Mouse (Mus musculus): ENCODE results near the gene H2afj. TPM values are rescaled to one million over a fixed set of nuclear protein-coding genes. Genes with fewer than 3 reads are reported as not detected.

The H2afj gene
- polyA plus RNA-seq, 1 experiment from 2014 or later: 128 TPM

DNA sequence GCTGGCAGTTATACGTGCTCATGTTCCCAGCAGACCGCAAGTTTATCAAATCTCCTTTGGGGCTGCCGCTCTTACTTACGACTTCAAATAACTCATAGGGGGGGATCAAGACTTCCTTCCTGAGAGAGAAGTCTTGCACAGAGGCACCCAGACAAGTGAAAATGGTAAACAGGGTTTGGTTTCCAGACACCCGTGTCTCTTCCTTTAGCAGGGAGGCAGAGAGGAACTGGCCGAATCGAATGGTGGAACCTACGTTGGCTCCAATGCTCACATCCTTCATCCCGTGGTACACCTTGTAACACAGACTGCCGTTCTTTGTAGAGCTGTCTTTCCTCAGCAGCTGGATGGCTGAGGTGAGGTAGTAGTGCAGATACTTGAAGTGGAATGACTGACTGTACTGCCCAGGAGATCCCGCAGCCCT lies 46.3 kb downstream of the H2afj start:
- 91% methylated on average over 11 of the region's 11 CpGs for WGBS
- H3K4me3 ChIP-seq (replicated peaks): no peak overlapping the region
- peaks cover 4% of the 10 kb centered on the region; the same call in 1 of the 2 replicates for H3K4me1 ChIP-seq
- no peaks in the 10 kb centered on the region for H3K9me3 ChIP-seq
- H3K27me3 ChIP-seq: no peaks in the 10 kb centered on the region
- ATAC-seq (ENCODE audit: low FRiP score): no peak
- H3K4me2 ChIP-seq: no peak overlapping the region
- no peak overlapping the region for H3K27ac ChIP-seq
- H3K9ac ChIP-seq: no peak overlapping the region
- no peaks in the 10 kb centered on the region for H3K36me3 ChIP-seq (replicated peaks)

DNA sequence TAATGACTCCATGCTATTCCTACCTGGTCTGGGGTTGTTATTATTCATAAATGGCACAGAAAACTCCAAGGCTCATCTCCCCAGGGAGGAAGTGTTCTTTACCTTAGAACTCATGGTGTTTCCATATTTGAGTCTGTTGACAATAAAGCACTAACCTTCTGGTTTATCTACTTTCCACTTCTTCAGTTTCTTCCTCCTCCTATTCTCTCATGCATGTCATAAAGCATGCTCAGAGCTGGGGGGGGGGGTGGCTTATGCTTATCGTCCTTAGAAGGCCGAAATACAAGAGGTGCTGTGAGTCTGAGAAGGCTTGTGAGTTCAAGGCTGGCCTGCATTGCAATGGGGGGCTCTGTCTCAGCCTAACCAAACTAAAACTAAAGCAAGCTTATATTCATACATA lies 47.1 kb downstream of the H2afj start:
- no peaks in the 10 kb centered on the region for H3K36me3 ChIP-seq (replicated peaks)
- H3K4me1 ChIP-seq: peaks cover 4% of the 10 kb centered on the region; the same call in 1 of the 2 replicates
- H3K4me3 ChIP-seq (replicated peaks): no peak overlapping the region
- H3K9ac ChIP-seq: no peak overlapping the region
- 73% methylated on average over 2 of the region's 2 CpGs for WGBS
- no peaks in the 10 kb centered on the region for H3K27me3 ChIP-seq
- H3K9me3 ChIP-seq: no peaks in the 10 kb centered on the region
- H3K27ac ChIP-seq: no peak overlapping the region
- no peak for ATAC-seq (ENCODE audit: low FRiP score)
- no peak overlapping the region for H3K4me2 ChIP-seq

DNA sequence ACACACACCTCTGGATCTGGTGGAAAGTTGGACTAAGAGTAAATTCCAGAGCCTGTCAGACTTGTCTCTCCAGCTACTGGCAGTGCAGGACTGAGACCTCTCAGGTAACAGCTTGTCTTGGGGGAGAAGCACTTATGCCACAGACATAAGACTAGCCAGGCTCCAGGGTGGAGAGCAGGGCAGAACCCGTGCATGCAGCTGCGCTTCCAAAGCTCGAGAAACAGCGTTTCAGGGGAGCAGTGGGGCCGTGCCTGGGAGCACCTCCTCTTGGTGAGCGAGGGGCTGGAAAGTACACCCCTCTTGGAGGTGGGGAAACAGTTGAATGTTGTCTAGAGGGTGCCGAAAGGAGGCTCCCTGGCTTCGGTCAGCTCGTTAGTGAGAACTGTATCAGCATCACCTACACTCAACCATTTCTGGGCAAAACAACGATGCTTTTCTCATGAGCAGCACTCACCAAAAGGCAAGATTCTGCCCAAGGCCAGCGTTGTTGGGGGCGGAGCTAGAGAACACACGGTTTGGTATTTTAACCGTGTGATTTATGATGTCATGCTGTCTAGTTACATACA lies 48.1 kb downstream of the H2afj start:
- Histone ChIP-seq H3K4me3 (replicated peaks) (no peak overlapping the region), H3K4me2 (no peak overlapping the region), H3K27ac (no peak overlapping the region), H3K36me3 (replicated peaks) (no peaks in the 10 kb centered on the region), H3K4me1 (peaks cover 4% of the 10 kb centered on the region; the same call in 1 of the 2 replicates), H3K9ac (no peak overlapping the region), H3K27me3 (no peaks in the 10 kb centered on the region), H3K9me3 (no peaks in the 10 kb centered on the region)
- no peak for ATAC-seq (ENCODE audit: low FRiP score)
- WGBS: 67% methylated on average over 14 of the region's 14 CpGs

DNA sequence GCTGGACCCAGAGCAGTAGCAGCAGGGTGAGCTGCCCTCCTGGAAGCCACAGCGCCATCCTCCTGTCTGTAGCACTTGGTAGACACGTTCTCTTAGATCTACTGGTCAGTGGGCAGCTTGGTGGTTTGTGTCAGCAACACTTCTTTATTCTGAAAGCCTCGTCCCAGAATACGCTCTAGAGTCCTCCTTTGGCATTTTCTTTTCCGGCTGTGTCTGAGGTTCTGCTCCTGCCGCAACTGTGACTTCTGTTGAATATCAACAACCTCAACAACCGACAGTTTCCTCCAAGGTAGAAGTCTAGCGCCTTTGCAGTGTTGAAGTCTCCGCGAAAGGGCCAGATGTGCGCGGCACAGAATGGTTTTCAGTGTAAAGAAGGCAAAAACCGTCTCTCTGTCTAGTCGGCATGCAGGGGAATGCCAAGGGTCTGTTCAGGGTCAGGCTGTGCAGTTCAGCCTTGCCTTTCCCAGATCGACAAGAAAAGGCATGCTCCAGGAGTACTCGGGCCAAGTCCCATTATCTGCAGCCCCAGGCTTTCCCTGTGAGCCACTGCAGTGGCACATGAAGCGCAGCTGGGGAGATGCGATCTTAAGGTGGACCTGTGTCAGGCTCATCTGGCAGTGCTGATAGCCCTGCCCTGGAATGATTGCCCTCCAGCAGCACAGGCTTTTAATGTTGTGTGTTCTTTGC lies 49.3 kb downstream of the H2afj start, which contains the start of gene Art4:
Gene Art4 (minus strand): TSS at position 548 of the 687 bp plus-strand sequence.
- no peak within 1 kb of the TSS for H3K27ac ChIP-seq
- H3K9me3 ChIP-seq: no peaks in the 10 kb centered on the region
- no peak within 1 kb of the TSS for H3K9ac ChIP-seq
- H3K4me2 ChIP-seq: no peak within 1 kb of the TSS
- no peaks in the 10 kb centered on the region for H3K27me3 ChIP-seq
- H3K36me3 ChIP-seq (replicated peaks): no peaks in the 10 kb centered on the region
- WGBS: 81% methylated on average over 18 of the region's 18 CpGs
- peaks cover 4% of the 10 kb centered on the region; the same call in 1 of the 2 replicates for H3K4me1 ChIP-seq
- no peak within 1 kb of the TSS for H3K4me3 ChIP-seq (replicated peaks)
- ATAC-seq (ENCODE audit: low FRiP score): no peak

DNA sequence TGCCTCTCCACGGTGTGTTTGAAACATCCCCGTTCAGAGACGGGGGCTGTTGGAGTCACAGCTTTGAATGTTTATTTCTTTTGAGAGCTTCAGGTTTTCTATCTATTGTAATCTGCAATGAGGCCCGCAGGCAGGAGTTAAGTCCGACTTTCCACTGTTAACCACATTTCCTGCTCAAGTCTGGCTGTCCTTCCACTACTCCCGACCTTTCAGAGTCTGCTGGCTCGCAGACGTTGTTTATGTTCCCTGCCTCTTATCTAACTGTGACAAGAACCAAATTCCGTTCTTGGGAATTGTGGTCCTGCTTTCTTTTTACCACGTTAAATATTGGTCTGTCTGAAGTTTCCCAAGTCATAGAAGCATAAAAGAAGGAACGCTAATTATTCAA lies 49.8 kb downstream of the H2afj start:
- no peak overlapping the region for H3K27ac ChIP-seq
- WGBS: 72% methylated on average over 11 of the region's 11 CpGs
- H3K4me1 ChIP-seq: peaks cover under 1% of the 10 kb centered on the region; the same call in 1 of the 2 replicates
- no peak overlapping the region for H3K4me3 ChIP-seq (replicated peaks)
- no peak for ATAC-seq (ENCODE audit: low FRiP score)
- no peaks in the 10 kb centered on the region for H3K36me3 ChIP-seq (replicated peaks)
- H3K27me3 ChIP-seq: no peaks in the 10 kb centered on the region
- H3K9ac ChIP-seq: no peak overlapping the region
- no peaks in the 10 kb centered on the region for H3K9me3 ChIP-seq
- no peak overlapping the region for H3K4me2 ChIP-seq

DNA sequence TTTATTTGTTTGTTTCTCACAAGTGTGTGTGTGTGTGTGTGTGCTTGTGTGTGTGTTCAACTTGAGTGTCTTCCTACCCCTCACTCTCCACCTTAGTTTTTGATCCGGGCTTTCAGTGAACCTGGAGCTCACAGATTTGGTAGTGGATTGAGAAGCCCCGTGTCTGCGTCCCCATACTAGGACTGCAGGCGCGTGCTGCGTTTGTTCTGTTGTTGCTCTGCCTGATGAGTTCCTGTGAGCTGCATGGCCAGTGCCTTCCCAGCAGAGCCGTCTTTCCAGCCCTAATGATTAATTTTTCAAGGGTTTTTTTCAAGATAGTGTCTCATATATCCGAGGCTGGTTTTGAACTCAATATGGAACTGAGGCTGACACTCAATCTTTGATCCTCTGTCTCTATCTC lies 50.4 kb downstream of the H2afj start:
- Histone ChIP-seq H3K9ac (no peak overlapping the region), H3K36me3 (replicated peaks) (no peaks in the 10 kb centered on the region), H3K27ac (no peak overlapping the region), H3K27me3 (no peaks in the 10 kb centered on the region), H3K4me2 (no peak overlapping the region), H3K9me3 (no peaks in the 10 kb centered on the region), H3K4me1 (no peaks in the 10 kb centered on the region), H3K4me3 (replicated peaks) (no peak overlapping the region)
- 79% methylated on average over 8 of the region's 8 CpGs for WGBS
- no peak for ATAC-seq (ENCODE audit: low FRiP score)

Small RNA genes within 50 kb of the gene (microRNA-seq; reads per million reads assigned to microRNA genes)
- not detected for gene Gm44364

Other genes starting within 250 kb of the H2afj start
- 0.41 and 1.0 TPM in 2 replicates for gene Plbd1, start 146.3 kb upstream of the H2afj start, polyA plus RNA-seq (2016; fragmentation: Nextera tagmentation; extraction: Ambion mirVana)
- 0.05 and 0.17 TPM in 2 replicates for gene Gucy2c, start 26.5 kb upstream of the H2afj start, polyA plus RNA-seq (2016; fragmentation: Nextera tagmentation; extraction: Ambion mirVana)
- gene Hist4h4, start 3.8 kb upstream of the H2afj start, polyA plus RNA-seq (2016; fragmentation: Nextera tagmentation; extraction: Ambion mirVana): 0.47 and 0.79 TPM in 2 replicates
- 1.1 and 1.9 TPM in 2 replicates for gene BC049715, start 19.4 kb downstream of the H2afj start, polyA plus RNA-seq (2016; fragmentation: Nextera tagmentation; extraction: Ambion mirVana)
- 137 and 146 TPM in 2 replicates for gene Wbp11, start 20.0 kb downstream of the H2afj start, polyA plus RNA-seq (2016; fragmentation: Nextera tagmentation; extraction: Ambion mirVana)
- gene Smco3, start 27.2 kb downstream of the H2afj start, polyA plus RNA-seq (2016; fragmentation: Nextera tagmentation; extraction: Ambion mirVana): 0.24 and 0.52 TPM in 2 replicates
- gene Art4, start 49.5 kb downstream of the H2afj start, polyA plus RNA-seq (2016; fragmentation: Nextera tagmentation; extraction: Ambion mirVana): 0.55 and 0.63 TPM in 2 replicates
- 6.2 and 7.2 TPM in 2 replicates for gene Mgp, start 67.6 kb downstream of the H2afj start, polyA plus RNA-seq (2016; fragmentation: Nextera tagmentation; extraction: Ambion mirVana)
- not detected in 2 replicates for gene Erp27, start 113.9 kb downstream of the H2afj start, polyA plus RNA-seq (2016; fragmentation: Nextera tagmentation; extraction: Ambion mirVana)
- gene Pde6h, start 115.6 kb downstream of the H2afj start, polyA plus RNA-seq (2016; fragmentation: Nextera tagmentation; extraction: Ambion mirVana): not detected in 2 replicates
- 18.6 and 22.9 TPM in 2 replicates for gene Arhgdib, start 133.7 kb downstream of the H2afj start, polyA plus RNA-seq (2016; fragmentation: Nextera tagmentation; extraction: Ambion mirVana)